Mouse (Mus musculus) forebrain, embryonic 14.5 days (tissue): ENCODE data around the gene Ciart. TPM values are rescaled to one million over a fixed set of nuclear protein-coding genes. Genes with fewer than 3 reads are reported as not detected.

Source experiments
- ATAC-seq: fragments of 200-750 bp; cut with Nextera tagmentation; 2 replicates; pipeline ENCODE4 v1.8.0; 2017; ENCODE audit warnings: mild to moderate bottlenecking, moderate library complexity
- DNase-seq: peaks from one replicate; pipeline ENCODE4 v3.0.0-alpha.2; 2015; ENCODE audit warnings: low spot score
- H3K27ac ChIP-seq: fragments of 300-500 bp; sonication (generic); 2 replicates; pipeline ENCODE4 v1.5.1; 2014; ENCODE audit warnings: low read depth, mild to moderate bottlenecking, control low read depth, low read length, moderate library complexity
- H3K27me3 ChIP-seq: fragments of 300-500 bp; sonication (generic); replicated peaks from 2 replicates; pipeline ENCODE4 v1.6.1; 2014; ENCODE audit warnings: low read length, control low read depth, mixed read lengths; ENCODE audit not compliant: control insufficient read depth, insufficient read depth
- H3K36me3 ChIP-seq: fragments of 300-500 bp; sonication (generic); 2 replicates; pipeline ENCODE4 v1.6.1; 2014; ENCODE audit warnings: low read length, control low read depth; ENCODE audit not compliant: control insufficient read depth, insufficient read depth
- H3K4me1 ChIP-seq: fragments of 300-500 bp; sonication (generic); 2 replicates; pipeline ENCODE4 v1.6.1; 2014; ENCODE audit warnings: antibody characterized with exemption, low read length, control low read depth; ENCODE audit not compliant: control insufficient read depth, insufficient read depth
- H3K4me2 ChIP-seq: fragments of 300-500 bp; sonication (generic); 2 replicates; pipeline ENCODE4 v1.6.1; 2014; ENCODE audit warnings: mild to moderate bottlenecking, control low read depth, low read length
- H3K4me3 ChIP-seq: fragments of 300-500 bp; sonication (generic); 2 replicates; pipeline ENCODE4 v1.5.1; 2014; ENCODE audit warnings: low read depth, low read length, control low read depth
- H3K9ac ChIP-seq: fragments of 300-500 bp; sonication (generic); 2 replicates; pipeline ENCODE4 v1.6.1; 2014; ENCODE audit warnings: mild to moderate bottlenecking, low read length, control low read depth, moderate library complexity
- H3K9me3 ChIP-seq: fragments of 300-500 bp; sonication (generic); replicated peaks from 2 replicates; pipeline ENCODE4 v1.6.1; 2016; ENCODE audit warnings: low read length, control low read depth, mixed read lengths; ENCODE audit not compliant: control insufficient read depth
- WGBS: fragments of 180-500 bp; shearing (Covaris S2); extraction: QIAGEN DNeasy Blood & Tissue Kit; methylation state at CpG from one replicate; pipeline ENCODE4 v1.1.7; 2014; 5-methylcytosine and 5-hydroxymethylcytosine counted together
- polyA plus RNA-seq: library from polyadenylated mRNA; unstranded; fragments of >200 nt; fragmentation: Nextera tagmentation; extraction: Ambion mirVana; gene quantifications from 2 replicates; pipeline ENCODE4 v1.2.1, GENCODE M21; 2014

The Ciart gene
- polyA plus RNA-seq, 1 experiment from 2014 or later = 2.8 TPM

DNA sequence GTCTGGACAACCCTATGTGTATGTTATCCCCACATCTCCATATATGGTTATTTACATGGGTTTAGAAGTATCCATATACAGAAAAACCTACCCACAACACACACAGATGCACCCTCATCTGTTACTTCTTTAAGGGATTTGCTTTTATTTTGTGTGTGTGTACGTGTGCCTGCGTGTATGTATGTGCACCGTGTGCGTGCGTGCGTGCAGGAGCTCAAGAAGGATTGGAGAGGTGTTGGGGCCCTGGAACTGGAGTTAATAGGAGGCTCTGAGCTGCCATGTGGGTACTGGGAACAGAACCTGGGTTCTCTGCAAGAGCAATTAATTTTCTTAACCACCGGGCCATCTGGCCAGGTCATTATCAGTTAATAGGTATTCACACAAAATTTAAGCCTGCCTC lies 10.0 kb downstream of the Ciart start:
- H3K4me1 ChIP-seq = peaks cover 8% of the 10 kb centered on the region
- H3K4me2 ChIP-seq = peak overlapping the region; percentile 86
- H3K9me3 ChIP-seq = no peaks in the 10 kb centered on the region
- ATAC-seq (no peak), DNase-seq (no peak)
- H3K27ac ChIP-seq = no peak overlapping the region
- peak overlapping the region; percentile 68 for H3K9ac ChIP-seq
- H3K27me3 ChIP-seq = no peaks in the 10 kb centered on the region
- H3K4me3 ChIP-seq = peak overlapping the region; percentile 61
- H3K36me3 ChIP-seq = peaks cover 26% of the 10 kb centered on the region
- 84% methylated on average over 7 of the region's 7 CpGs for WGBS

DNA sequence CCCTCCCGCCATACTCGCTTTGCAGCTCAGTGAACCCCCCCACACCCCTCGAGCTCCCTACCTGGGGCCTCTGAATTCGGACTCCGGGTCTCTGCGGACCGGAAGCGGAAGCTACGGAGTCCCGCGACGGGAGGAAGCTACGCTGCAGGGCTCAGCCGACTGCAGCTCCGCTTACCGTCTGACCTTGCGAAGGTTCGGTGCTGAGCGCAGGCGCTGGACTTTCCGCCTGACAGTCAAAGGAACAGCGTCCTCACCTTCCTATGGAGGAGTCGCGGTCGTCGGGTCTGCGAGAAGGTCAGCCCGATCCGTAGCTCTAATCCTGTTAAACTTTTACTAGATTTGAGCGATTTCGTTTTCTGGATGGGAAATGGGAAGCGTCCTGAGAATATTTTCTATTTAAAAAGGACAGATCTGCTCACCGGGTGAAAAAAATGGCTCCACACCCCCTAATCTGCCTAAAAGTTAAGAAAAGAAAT lies 10.6 kb downstream of the Ciart start, which contains the start of gene Mrps21:
TSS of gene Mrps21 (minus strand) at position 128 of the 476 bp plus-strand sequence.
- Histone ChIP-seq H3K4me3 (peak within 1 kb of the TSS; percentile 61), H3K27ac (peak within 1 kb of the TSS; percentile 65), H3K36me3 (peaks cover 27% of the 10 kb centered on the region), H3K9ac (peak within 1 kb of the TSS; percentile 68), H3K9me3 (no peaks in the 10 kb centered on the region), H3K27me3 (no peaks in the 10 kb centered on the region), H3K4me2 (peak within 1 kb of the TSS; percentile 86), H3K4me1 (peaks cover 8% of the 10 kb centered on the region)
- under 1% methylated on average over 33 of the region's 33 CpGs for WGBS
- DNase-seq (peak; percentile 90), ATAC-seq (peak; percentile 96)

DNA sequence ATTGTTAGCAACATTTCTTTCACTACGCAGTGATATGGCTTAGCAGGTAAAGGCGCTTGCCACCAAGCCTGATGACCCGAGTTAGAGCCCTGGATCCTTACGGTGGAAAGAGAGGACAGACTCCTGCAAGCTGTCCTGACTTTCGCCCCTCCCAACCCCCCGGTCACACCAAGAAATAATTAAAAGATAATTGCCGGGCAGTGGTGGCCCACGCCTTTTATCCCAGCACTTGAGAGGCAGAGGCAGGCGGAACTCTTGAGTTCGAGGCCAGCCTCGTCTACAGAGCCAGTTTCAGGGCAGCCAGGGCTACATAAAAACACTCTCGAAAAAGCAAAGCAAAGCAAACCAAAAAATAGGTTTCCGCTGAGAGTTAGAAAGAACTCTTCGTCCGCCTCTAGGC lies 11.1 kb downstream of the Ciart start:
- WGBS = 8% methylated on average over 15 of the region's 15 CpGs
- H3K9ac ChIP-seq = peak overlapping the region; percentile 68
- DNase-seq (no peak), ATAC-seq (peak; percentile 40; the same call in 1 of the 2 replicates)
- peak overlapping the region; percentile 86 for H3K4me2 ChIP-seq
- peak overlapping the region; percentile 65 for H3K27ac ChIP-seq
- H3K4me3 ChIP-seq = peak overlapping the region; percentile 61
- H3K27me3 ChIP-seq = no peaks in the 10 kb centered on the region
- peaks cover 8% of the 10 kb centered on the region for H3K4me1 ChIP-seq
- H3K36me3 ChIP-seq = peaks cover 30% of the 10 kb centered on the region
- no peaks in the 10 kb centered on the region for H3K9me3 ChIP-seq

DNA sequence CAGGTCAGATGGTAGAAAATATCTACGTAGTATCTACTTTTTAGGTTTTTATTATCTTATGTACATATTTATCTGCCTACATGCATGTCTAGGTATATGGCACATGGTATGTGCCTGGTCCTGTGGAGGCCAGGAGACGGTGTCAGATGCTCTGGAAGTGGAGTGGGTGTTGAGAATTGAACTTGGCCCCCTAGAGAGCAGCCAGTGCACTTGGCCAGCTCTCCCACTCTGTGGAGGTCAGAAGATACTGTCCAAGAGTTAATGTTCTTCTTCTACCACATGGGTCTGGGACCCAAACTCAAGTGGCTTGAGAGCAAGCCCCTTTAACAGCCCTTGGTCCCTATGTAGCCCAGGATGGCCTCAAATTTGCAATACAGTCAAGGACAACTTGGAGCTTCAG lies 14.6 kb downstream of the Ciart start:
- H3K36me3 ChIP-seq = peaks cover 43% of the 10 kb centered on the region
- no peak overlapping the region for H3K9ac ChIP-seq
- no peak overlapping the region for H3K27ac ChIP-seq
- WGBS = 92% methylated on average over 2 of the region's 2 CpGs
- ATAC-seq = no peak
- H3K27me3 ChIP-seq = no peaks in the 10 kb centered on the region
- no peaks in the 10 kb centered on the region for H3K9me3 ChIP-seq
- no peak overlapping the region for H3K4me2 ChIP-seq
- H3K4me3 ChIP-seq = no peak overlapping the region
- no peak for DNase-seq
- peaks cover 8% of the 10 kb centered on the region for H3K4me1 ChIP-seq

DNA sequence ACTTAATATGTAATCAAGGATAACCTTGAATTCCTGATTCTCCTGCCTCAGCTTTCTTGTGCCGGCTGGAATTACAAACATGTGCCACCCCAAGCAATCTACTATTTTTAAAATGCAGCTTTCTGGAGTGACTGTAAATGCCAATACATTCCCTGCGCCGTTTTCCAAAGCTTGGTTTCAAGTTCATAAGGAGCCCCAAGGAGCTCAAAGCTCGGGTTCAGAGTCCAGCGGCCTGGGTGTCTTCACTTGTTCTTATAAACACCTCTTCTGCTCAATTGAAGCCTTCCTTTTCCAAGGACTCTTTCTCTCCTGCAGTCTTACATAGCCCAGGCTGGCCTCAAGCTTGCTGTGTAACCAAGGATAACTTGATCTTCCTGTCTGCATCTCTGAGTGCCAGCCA lies 16.0 kb downstream of the Ciart start:
- 94% methylated on average over 5 of the region's 5 CpGs for WGBS
- H3K36me3 ChIP-seq = peaks cover 43% of the 10 kb centered on the region
- ATAC-seq = no peak

DNA sequence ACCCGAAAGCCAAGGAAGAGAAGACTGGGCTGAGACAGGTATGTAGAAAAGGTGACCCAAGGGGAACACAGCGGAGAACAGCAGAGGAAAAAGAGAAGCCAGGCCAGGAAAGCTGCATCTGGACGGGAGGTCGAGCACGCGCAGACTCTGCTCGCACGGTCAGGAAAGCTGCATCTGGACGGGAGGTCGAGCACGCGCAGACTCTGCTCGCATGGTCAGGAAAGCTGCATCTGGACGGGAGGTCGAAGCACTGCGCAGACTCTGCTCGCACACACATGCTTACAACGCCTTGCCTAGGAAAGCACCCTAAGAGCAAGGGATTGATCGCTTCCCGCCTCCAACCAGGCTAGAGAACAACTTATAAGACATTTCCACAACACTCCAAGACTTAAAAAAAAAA lies 16.5 kb downstream of the Ciart start:
- no peaks in the 10 kb centered on the region for H3K9me3 ChIP-seq
- DNase-seq (no peak), ATAC-seq (no peak)
- H3K27me3 ChIP-seq = no peaks in the 10 kb centered on the region
- H3K4me1 ChIP-seq = peaks cover 2% of the 10 kb centered on the region; the same call in 1 of the 2 replicates
- H3K4me3 ChIP-seq = no peak overlapping the region
- no peak overlapping the region for H3K27ac ChIP-seq
- H3K4me2 ChIP-seq = no peak overlapping the region
- H3K36me3 ChIP-seq = peaks cover 43% of the 10 kb centered on the region
- H3K9ac ChIP-seq = no peak overlapping the region
- 93% methylated on average over 20 of the region's 20 CpGs for WGBS

More for the DNA sequence above, 16.0 kb downstream of the Ciart start:
- no peak overlapping the region for H3K27ac ChIP-seq
- no peaks in the 10 kb centered on the region for H3K27me3 ChIP-seq
- no peak overlapping the region for H3K4me2 ChIP-seq
- H3K4me1 ChIP-seq = peaks cover 5% of the 10 kb centered on the region; the same call in 1 of the 2 replicates
- H3K9me3 ChIP-seq = no peaks in the 10 kb centered on the region
- no peak for DNase-seq
- no peak overlapping the region for H3K9ac ChIP-seq
- no peak overlapping the region for H3K4me3 ChIP-seq

DNA sequence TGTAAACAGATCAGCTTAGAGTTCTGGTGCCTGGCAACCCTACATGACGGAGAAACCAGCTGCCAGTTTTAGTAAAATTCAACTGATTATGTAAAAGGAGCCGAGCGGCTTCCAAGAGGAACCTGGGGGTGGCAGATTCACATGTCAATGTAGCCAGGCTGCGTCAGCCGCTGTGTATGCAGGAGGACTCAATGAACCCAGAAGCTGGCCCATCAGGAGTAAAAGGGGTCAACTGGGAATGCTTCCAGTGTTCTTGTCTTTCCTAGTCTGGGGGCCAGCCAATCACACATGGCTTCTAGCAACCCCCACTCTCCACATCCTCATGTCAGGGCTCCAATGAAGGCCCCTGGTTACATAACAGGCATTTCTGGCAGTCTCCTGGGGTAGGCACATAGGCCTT lies 17.0 kb downstream of the Ciart start:
- Histone ChIP-seq H3K4me2 (no peak overlapping the region), H3K36me3 (peaks cover 43% of the 10 kb centered on the region), H3K4me3 (no peak overlapping the region), H3K27ac (no peak overlapping the region), H3K27me3 (no peaks in the 10 kb centered on the region), H3K9me3 (no peaks in the 10 kb centered on the region), H3K4me1 (no peaks in the 10 kb centered on the region), H3K9ac (no peak overlapping the region)
- ATAC-seq = no peak
- no peak for DNase-seq
- WGBS = 96% methylated on average over 5 of the region's 5 CpGs

DNA sequence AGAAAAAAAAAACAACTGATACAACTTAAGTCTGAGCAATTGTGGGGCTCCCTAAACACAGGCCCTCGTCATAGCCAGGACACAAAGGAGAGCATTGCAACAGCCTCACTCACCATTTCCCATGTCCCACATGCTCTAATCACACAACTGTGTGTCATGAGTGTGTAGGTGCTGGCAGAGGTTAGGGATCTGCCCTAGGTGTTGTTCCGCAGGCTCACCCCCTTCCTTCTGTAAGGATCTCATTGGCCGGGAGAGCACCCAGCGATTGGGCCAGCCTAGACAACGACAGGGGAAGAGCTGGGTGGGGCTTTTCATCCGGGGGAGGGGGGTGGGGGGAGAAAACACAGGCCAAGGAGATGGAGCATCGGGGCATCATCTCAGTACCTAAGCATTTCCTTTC lies 18.5 kb downstream of the Ciart start:
- no peak overlapping the region for H3K4me3 ChIP-seq
- DNase-seq = no peak
- no peak for ATAC-seq
- no peak overlapping the region for H3K9ac ChIP-seq
- H3K27me3 ChIP-seq = no peaks in the 10 kb centered on the region
- H3K4me2 ChIP-seq = no peak overlapping the region
- no peak overlapping the region for H3K27ac ChIP-seq
- peaks cover 28% of the 10 kb centered on the region for H3K36me3 ChIP-seq
- 71% methylated on average over 7 of the region's 7 CpGs for WGBS
- H3K9me3 ChIP-seq = no peaks in the 10 kb centered on the region
- no peaks in the 10 kb centered on the region for H3K4me1 ChIP-seq

DNA sequence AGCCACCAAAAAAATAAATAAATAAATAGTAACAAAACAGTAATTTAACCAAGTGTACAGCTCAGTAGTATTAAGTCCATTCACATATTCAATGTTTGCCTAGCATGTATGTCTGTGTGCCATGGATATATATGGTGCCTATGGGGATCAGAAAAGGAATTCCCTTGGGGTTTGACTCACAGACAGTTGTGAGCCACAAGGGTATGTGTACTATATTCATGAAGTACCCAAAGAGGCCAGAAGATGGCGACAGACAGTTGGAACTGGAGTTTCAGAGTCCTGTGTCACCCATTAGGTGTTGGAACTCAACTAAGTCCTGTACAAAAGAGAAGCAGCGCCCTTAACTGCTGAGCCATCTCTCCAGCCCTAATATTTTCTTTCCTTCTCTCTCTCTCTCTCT lies 20.3 kb downstream of the Ciart start:
- H3K4me1 ChIP-seq = no peaks in the 10 kb centered on the region
- H3K9me3 ChIP-seq = no peaks in the 10 kb centered on the region
- DNase-seq (peak; percentile 87), ATAC-seq (peak; percentile 74)
- 31% methylated on average over 2 of the region's 2 CpGs for WGBS
- no peak overlapping the region for H3K4me3 ChIP-seq
- H3K36me3 ChIP-seq = peaks cover 16% of the 10 kb centered on the region
- no peak overlapping the region for H3K9ac ChIP-seq
- H3K27me3 ChIP-seq = no peaks in the 10 kb centered on the region
- no peak overlapping the region for H3K4me2 ChIP-seq
- H3K27ac ChIP-seq = no peak overlapping the region
